Mouse (Mus musculus) gastrocnemius, adult 18-20 months (tissue): Measurements from ENCODE around the gene Gzme. TPM values are rescaled to one million over a fixed set of nuclear protein-coding genes. Genes with fewer than 3 reads are reported as not detected.
"Not testable (repeated sequence)": the region's sequence is repeated elsewhere in the genome, so short reads cannot be mapped to it uniquely, and the experiment has no call there.

Experiments used
- DNase-seq: peaks from one replicate; pipeline ENCODE4 v3.0.0; 2021; ENCODE audit warnings: low spot score
- long read RNA-seq, 2 experiments: library from polyadenylated mRNA; stranded (forward); transcript quantifications; one replicate each; pipeline ENCODE4 v2.0.0; 2021
- total RNA-seq, 2 experiments: library from RNA; stranded (reverse); gene quantifications; 2 replicates each; pipeline ENCODE4 v1.2.3; 2021

Gene Gzme
- not detected for total RNA-seq
- long read RNA-seq, experiment 1, result 0 reads
- long read RNA-seq, experiment 2, result 0 reads

DNA sequence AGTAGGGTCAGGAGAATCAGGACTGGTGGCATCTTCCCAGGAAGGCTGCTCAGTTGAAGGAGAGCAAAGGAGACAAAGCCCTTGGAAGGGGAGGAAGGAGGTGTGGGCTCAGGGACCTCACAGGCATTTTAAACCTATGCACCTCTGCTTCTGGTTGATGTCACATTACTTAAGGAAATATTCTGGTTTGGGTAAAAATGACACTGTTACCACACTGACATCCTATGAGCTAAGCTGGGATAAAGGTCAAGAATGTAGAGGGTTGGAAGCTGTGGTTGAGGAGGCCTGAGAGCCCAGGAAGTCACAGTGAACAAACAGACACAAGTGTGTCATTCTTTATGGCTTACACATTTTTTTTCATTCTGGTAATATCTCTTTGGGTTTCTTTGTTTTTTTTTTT lies at the start of gene Gzme:
TSS of gene Gzme (minus strand) at position 101 of the 400 bp plus-strand sequence.
- DNase-seq, result no peak

DNA sequence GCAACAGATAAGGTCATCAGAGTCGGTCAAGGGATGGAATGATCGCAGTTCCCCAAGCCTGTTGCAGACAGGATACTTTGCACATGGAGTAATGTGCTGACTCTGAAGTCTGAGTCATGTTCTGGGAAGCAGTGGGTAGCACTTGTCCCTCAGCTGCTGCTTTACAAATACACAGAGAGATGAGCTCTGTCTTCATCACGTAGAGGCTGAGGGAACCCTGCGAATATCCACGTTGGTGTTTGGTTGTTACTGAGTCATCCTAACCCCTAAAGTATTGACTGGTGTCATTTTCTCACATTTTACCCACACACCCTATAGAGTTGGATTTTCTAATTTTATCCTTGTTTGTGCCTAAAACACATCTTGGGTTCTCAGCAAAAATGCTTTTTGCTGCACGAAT lies 47.6 kb upstream of the Gzme start:
- peak; percentile 8 for DNase-seq

DNA sequence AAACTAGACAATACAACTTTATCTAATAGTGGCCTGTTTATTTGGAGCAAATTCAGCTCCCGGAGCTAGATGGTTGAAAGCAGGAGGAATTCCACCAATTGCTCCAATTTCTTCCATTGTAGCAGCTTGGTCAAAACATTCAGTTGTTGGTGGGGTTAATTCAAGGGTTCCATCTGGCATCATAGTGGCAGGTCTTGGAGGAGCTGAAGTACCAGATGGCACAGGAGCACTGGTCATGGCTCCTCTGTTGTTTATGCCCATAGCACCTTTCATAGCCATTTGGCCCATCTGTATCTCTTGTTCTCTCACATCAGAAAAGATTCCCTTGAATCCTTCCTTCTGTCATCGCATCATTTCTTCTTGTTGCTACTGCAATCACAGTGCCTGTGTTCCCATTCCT lies 41.7 kb upstream of the Gzme start:
- no peak for DNase-seq

DNA sequence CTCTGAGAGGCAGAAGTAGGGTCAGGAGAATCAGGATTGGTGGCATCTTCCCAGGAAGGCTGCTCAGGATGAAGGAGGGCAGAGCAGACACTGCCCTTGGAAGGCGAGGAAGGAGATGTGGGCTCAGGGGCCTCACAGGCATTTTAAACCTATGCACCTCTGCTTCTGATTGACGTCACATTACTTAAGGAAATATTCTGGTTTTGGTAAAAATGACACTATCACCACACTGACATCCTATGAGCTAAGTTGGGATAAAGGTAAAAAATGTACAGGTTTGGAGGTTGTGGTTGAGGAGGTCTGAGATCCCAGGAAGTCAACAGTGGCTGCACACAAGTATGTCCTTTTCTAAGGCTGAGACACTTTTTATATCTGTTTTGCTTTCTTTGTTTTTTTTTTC lies 39.1 kb upstream of the Gzme start, which contains the start of gene Gzmg:
TSS of gene Gzmg (minus strand) at position 101 of the 400 bp plus-strand sequence.
- not testable (repeated sequence) for DNase-seq

DNA sequence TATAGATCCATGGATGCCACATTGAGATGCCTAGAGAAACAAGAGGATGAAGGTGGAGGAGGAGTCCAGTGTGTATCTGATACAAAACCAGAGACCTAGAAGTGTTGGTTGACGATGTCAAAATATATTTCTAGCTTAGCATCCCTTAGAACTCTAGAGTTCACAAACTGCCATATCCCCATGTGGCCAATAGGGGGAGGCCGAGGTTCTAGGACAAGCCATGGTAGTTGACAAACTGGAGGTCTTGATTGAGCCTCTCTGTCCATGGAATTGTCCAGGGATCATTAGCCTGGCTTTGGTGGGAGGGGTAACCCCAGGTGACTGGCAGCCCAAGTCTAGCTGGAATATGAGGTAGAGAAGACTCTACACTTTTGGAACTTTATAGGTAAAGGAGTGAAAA lies 34.9 kb upstream of the Gzme start:
- no peak for DNase-seq

DNA sequence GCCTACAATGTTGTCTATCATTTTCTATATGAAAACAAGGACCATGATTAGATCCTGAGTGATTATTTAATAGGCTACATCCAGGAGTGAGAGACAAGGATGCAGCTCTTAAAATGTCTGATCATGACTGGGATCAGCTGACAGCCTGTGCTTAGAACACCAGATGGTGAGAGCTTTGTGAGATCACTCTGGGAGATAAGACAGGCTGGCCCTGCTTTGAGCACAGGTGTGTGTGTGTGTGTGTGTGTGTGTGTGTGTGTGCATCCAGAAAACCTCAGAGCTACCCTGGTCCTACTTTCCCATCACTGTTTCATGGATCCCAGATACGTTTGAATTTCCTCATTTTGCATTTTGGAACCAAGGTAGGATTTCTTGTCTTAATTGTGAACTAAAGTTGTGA lies 13.2 kb upstream of the Gzme start:
- DNase-seq, result not testable (repeated sequence)

DNA sequence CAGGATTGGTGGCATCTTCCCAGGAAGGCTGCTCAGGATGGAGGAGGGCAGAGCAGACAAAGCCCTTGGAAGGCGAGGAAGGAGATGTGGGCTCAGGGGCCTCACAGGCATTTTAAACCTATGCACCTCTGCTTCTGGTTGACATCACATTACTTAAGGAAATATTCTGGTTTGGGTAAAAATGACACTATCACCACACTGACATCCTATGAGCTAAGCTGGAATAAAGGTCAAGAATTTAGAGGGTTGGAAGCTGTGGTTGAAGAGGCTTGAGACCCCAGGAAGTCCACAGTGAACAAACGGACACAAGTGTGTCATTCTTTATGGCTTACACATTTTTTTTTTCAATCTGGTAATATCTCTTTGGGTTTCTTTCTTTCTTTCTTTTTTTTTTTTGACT lies 12.1 kb upstream of the Gzme start, which contains the start of gene Gzmd:
TSS of gene Gzmd (minus strand) at position 101 of the 400 bp plus-strand sequence.
- DNase-seq, result not testable (repeated sequence)

DNA sequence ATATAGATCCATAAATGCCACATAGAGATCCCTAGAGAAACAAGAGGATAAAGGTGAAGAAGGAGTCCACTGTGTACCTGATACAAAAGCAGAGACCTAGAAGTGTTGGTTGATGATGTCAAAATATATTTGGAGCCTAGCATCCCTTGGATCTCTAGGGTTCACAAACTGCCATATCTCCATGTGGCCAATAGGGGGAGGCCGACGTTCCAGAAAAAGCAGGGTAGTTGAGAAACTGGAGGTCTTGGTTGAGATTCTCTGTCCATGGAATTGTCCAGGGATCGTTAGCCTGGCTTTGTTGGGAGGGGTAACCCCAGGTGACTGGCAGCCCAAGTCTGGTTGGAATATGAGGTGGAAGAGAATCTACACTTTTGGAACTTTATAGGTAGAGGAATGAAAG lies 7.9 kb upstream of the Gzme start:
- no peak for DNase-seq

DNA sequence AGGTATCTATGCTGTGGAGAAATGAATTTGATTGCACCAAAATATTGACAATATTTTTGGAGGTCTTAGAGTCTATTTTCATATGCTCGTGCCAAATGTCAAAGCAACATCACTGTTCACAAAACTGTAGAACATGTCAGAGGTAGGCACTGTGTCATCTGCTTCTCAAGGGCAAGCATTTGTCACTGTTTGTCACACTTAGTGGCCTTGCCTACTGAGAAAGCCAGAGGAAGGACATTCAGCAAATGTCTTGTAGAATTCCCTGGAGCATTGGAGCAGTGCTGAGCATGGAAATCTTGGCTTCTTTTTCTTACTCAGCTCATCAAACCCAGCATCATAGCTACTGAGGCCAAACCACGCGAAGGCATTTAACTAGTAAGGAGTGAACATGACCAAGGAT lies 3.1 kb upstream of the Gzme start:
- DNase-seq, result no peak

DNA sequence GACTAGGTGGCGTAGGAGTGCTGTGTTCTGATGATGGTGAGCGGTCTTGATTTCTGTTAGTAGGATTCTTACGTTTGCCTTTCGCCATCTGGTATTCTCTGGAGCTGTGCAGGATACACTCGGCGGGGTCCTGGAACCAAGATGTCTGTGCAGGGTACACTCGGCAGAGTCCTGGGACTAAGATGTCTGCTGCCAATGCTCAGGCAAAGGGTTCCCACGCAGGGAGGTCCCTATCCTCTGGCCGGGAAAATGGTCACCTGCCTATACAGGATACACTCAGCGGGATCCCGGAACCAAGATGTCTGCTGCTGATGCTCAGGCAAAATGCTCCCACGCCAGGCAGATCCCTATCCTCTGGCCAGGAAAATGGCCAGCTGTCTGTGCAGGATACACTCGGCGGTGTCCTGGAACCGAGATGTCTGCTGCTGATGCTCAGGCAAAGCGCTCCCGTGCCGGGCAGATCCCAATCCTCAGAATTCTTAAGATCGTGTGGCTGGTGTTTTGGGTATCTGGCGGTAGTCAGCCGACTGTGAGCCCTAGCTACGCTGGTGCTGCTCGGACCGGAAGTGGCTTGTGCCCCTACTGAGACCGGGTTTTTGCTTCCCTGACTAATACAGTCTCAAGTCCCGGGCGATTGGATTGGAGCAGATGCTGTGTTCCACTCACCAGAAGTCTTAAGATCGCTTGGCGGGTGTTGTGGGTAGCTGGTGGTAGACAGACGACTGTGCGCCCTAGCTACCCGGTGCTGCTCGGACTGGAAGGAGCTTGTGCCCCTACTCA lies 4.7 kb downstream of the Gzme start:
- DNase-seq, result not testable (repeated sequence)

DNA sequence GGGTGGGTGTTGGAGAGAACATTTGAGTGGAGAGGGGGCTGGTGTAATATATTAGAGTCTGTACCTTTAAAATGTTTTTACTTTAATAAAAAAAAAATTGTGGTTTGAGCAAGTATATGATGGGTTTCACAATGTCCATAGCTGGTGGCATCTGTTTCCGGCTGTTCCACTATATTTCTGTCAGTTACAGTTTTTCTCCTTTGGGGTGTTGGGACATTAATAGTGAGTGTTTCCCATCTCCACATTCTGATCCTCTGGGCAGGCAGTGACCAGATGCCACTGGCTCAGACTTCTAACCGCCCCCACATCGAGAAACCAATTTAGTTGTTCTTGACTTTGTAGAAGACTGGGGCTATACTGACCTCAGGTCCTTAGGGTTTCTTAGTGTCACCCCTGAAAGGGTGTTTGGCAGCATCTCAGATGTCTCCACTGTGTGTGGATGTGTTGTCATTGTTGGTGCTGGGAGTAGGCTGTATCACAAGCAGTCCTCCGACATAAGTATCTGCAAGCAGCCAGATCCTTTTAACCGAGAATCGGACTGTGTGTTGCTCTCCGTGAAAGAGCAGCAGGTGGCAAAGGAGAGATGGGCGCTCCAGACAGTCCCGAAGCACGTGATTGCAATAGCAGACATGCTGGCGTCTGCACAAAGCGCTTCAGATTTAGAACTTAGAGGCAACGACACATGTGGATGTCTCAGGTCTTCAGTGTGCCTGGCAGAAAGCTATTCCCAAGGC lies 14.8 kb downstream of the Gzme start:
- no peak for DNase-seq

DNA sequence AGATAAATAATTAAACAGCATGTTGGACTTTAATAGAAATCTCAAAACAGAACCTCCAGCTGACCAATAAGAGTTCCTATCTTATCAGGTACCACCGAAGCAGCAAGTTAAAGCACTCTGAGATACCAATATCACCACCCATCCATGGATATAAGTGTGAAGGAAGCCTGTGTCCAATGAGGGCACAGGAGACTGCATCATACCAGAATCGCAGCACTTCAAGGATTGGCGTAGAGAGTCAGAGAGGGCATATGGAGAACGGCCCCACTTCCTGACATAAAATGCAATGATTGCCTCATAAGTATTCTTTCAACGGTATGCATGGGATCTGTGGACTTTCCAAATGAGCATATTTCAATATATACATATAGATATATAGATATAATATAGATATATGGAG lies 15.4 kb downstream of the Gzme start:
- no peak for DNase-seq

DNA sequence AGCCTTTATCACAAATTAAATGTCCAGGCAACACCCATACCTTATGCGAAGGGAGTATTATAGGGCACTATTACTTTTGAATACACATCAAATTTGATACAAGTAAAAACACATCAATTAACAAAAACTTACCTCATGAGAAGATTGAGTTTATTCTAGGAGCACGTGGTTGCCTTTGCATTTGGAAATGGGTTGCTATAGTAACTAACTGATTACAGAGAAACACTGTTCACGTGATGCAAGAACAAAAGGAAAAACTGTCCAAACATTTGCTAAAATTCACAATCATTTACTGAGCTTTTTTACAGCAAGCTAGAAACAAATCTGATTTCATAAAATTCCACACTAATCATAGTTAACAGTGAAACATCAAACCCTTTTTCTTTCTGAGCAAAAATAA lies 17.0 kb downstream of the Gzme start:
- DNase-seq, result no peak

DNA sequence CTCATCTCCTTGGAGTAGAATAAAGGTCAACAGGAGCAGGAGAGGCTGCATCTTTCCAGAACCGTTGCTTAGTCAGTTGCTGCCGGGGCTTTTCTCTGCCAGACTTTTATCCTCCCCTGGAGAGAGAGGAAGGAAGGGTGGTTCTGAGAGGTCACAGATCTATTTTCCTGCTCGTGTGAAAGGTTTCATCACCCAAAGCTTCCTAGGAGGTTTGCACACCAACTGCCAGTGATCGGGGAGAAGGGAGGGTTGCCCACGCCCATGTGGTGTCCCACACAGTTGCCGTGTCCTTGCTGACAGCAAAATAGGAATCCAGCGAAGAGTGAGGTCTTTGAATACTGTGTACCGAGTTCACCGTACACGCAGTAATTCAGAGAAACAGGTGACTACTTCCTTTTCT lies 18.0 kb downstream of the Gzme start, which contains the start of gene Ctsg:
TSS of gene Ctsg (minus strand) at position 189 of the 400 bp plus-strand sequence.
- no peak for DNase-seq

DNA sequence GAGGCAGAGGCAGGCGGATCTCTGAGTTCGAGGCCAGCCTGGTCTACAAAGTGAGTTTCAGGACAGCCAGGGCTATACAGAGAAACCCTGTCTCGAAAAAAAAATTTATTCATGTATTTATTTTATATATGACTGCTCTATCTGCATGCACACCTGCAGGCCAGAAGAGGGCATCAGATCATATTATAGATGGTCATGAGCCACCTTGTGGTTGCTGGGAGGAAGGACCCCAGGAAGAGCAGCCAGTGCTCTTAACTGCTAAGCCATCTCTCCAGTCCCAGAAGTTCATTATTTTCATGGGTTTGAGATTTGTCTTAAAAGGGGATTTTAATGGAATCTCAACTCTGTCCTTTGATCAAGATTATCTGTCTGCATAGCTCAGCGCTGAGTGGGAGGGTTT lies 21.5 kb downstream of the Gzme start:
- no peak for DNase-seq

DNA sequence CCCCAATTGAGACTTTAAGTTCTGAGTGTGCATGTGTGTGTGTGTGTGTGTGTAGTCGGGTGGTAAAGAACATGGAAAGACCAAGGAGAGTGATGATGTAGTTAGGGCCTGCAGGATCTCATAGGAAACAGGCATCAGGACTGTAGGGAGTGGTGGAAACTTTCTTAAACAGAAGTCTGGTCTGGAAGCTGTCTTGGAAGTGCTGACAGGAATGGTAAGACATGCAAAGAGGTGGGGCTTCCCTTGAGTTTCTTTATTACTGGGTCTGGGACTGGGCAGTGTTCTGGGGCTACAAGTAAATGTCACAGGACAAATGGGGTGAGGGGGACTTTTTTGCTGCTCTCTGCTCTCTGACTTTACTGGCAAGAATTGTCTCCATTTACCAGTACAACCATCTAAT lies 22.8 kb downstream of the Gzme start:
- no peak for DNase-seq

DNA sequence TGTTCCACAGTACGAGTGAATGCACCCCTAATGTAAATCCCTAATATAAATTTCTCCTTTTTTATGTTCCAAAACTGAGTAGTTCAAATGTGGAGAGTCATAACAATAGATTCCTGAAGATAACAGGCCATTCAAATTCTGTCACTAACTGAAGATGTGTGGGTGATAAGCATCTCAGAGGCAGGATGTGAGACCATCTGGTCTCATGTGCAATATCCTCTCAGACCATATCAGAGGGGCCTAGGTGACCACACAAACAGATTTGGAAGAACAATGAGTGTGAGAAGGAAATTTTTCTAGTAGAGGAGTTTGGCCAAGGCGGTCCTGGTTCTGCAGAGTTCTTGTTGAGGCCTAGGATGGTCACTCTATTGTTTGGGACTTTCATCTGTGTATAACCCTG lies 27.1 kb downstream of the Gzme start:
- no peak for DNase-seq

DNA sequence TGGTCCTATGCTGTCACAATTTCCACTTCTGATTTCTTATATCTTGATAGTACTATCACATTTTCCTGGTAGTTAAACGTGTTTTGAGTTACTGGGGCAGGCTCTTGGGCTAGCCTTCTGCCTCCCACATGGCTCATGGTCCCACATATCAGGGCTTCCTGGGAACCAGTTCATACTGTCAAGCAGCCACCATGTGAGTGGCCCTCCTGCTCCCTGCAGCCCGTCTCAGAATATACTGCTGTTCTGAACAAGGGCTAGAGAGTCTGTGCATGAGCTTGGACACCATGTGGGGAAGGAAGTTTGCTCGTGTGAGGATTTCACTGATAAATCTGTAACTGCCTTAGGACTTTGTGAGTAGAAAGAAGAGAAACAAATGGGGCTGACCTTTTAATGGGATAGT lies 33.7 kb downstream of the Gzme start:
- no peak for DNase-seq

DNA sequence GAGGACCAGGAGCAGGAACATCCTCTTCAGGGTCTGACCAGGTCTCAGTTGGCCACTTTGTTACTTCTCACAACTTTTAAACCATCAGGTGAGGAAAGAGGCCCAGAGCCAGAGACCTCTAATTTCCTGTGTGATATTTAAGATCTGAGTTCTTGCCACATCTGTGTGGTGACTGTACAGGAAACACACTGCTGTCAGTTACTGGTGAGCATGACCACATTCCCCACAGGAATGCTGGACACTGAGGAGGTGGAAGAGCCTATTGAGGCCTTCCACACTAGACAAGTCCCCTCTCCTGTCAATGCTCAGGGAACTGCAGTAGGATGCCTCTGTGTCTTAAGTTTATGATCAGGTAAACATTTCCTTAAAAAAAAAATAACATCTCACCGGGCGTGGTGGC lies 35.3 kb downstream of the Gzme start, which contains the start of gene Mcpt8:
TSS of gene Mcpt8 (minus strand) at position 107 of the 400 bp plus-strand sequence.
- no peak for DNase-seq

DNA sequence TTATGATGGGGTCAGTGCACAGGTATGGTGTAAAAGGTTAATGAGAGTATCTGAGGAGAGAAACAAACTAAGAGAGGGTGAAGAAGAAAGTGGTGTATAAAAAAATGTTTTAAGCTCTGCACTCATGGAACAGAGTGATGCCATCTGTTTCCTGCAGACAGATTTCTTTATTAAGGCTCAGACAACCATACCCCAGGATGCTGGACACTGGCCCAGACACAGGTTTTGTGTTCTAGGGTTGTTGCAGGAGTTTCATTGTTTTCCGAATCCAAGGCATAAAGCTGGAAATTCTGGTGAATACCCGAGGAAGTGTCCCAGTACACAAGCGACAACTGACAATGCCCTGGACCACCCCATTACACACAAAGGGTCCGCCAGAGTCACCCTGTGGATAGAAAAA lies 38.4 kb downstream of the Gzme start:
- no peak for DNase-seq
